Mouse (Mus musculus): ENCODE results near the gene Opcml.

- TF ChIP-seq CTCF (IDR thresholded peaks at IDR 0.05; ENCODE audit: low read depth, low read length) (no peak), GATA1 (IDR thresholded peaks at IDR 0.05; ENCODE audit: borderline replicate concordance, low read length) (no peak), POLR2AphosphoS5 (IDR thresholded peaks at IDR 0.05; ENCODE audit: insufficient replicate concordance, low read depth, low read length) (no peak), TAL1 (conservative IDR thresholded peaks at IDR 0.05; ENCODE audit: low read depth, low read length) (no peak), GATA2 (IDR thresholded peaks at IDR 0.05; ENCODE audit: borderline replicate concordance, low read depth, low read length) (no peak)
These were observed 416.9 kb downstream of the Opcml start for GRCm38 (mm10) chr9:28207441-28207840.

All from G1E (cell line).